Mouse (Mus musculus): Measurements from ENCODE around the gene Gm9964.
"Not testable (repeated sequence)": the region's sequence is repeated elsewhere in the genome, so short reads cannot be mapped to it uniquely, and the experiment has no call there.

Gene Gm9964

GRCm38 (mm10) chr11:79296856-79297491 is at the start of gene Gm9964:
Gm9964 (minus strand) TSS chr11:79296906.
- in situ Hi-C loops (cut with MboI; ENCODE audit: low sequenced_read_pairs): loop anchor here (10.0 kb wide), 1 partner anchor 262 kb away; no protein-coding TSS in a partner anchor

DNA sequence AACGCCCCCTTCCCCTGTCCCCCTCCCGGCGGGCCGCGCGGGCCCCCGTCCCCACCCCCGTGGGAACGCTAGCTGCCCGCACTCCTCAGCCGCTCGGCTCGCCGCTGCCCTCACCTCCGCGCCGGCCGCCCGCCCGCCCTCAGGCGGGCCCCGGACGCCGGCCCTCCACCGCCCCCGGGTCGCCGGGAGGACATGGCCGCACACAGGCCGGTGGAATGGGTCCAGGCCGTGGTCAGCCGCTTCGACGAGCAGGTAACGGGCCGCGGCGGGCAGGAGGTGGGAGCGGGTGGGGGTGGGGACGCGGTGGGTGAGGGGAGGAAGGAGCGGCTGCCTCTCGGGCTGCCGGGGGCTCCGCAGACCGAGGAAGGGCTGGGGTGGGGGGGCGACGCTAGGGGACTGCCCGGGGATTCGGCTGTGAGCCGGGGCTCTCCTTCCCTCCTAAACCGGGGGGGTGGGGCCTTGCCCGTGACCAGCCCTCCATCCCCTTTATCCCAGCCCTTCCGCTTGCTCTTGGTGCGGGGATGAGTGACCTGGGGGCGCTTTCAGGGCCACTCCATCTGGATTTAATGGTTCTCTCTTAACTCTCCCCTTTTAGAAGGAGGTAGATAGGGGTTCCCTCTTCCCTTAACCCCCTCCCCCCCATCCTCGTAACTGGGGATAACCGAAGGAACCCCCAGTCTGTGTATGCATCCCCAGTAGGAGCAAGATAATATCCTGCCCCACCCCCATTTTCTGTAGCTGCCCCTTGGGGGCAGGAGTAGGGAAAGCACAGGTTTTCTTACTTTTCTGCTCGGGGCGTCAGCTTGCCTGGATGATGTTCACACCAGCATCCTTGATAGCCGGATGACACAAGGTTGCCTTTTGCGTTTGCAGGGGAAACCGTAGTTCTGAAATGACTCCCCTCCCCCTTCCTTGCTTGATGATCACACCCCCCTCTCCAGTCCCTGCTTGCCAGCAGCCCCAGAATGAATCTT is 43.4 kb upstream of the Gm9964 start:
- in situ Hi-C loops (cut with MboI; ENCODE audit: low sequenced_read_pairs): no loop called here

GRCm38 (mm10) chr11:79339234-79339807 is 42.6 kb upstream of the Gm9964 start, which contains the start of gene Nf1:
Nf1 (plus strand) TSS chr11:79339693.
- in situ Hi-C loops (cut with MboI; ENCODE audit: low sequenced_read_pairs): no loop called here

- in situ Hi-C loops (cut with MboI; ENCODE audit: low sequenced_read_pairs): no loop called here
Measured at GRCm38 (mm10) chr11:79338621-79339020, 41.9 kb upstream of the Gm9964 start.

DNA sequence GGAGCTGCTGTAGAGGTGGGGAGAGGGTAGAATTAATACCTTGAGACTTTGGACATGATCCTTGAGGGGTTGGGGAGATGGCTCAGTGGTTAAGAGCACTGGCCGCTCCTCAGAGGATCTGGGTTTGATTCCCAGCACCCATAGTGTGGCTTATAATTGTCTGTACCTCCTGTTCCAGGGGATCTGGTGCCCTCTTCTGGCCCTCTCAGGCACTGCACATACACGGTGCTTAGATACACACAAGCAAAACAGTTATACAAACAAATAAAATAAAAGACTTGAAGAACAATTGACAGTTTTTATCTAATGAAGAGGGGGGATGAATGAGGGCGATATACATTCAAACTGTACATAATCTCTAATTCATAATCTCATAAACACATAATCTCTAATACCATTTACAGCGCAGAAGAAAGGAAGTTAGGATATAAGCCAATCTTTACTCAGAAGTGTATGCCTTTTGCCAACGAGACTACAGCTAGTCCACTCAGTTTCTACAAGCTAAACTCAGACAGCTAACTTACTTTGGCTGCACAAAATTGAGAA is 40.1 kb upstream of the Gm9964 start:
- in situ Hi-C loops (cut with MboI; ENCODE audit: low sequenced_read_pairs): no loop called here

DNA sequence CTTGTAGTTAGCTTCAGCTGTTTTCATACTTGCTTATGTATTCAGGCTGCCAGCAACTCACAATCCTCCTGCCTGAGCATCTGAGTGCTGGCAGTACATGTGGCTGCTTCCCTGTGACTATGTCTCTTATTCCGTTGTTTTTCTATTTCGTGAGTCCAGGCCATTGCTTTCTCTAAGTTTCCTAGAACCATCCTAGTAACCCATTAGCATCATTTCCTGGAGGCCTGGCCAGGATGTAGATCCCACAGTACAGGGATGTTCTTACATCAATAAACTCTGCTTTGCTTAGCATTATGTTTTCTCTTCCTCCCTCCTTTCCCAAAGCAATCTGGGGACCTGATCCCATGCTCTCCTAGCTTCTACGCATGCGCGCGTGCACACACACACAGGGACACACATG is 38.4 kb upstream of the Gm9964 start:
- in situ Hi-C loops (cut with MboI; ENCODE audit: low sequenced_read_pairs): no loop called here

- in situ Hi-C loops (cut with MboI; ENCODE audit: low sequenced_read_pairs): no loop called here
Measured at GRCm38 (mm10) chr11:79329585-79329984, 32.9 kb upstream of the Gm9964 start.

DNA sequence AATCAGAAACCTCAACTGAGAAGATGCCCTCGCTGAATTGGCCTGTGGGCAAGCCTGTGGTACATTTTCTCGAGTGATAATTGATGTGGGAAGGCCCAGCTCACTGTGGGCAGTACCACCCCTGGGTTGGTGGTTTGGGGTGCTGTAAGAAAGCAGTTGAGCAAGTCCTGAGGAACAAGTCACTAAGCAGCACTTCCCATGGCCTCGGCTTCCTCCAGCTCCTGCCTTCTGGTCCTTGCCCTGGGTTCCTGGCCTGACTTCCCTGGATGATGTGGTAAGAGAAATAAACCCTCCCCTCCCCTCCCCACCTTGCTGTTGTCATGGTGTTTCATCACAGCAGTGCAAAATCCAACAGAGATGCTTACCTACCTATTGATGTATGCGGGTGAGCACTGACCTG is 31.4 kb upstream of the Gm9964 start:
- in situ Hi-C loops (cut with MboI; ENCODE audit: low sequenced_read_pairs): no loop called here

- in situ Hi-C loops (cut with MboI; ENCODE audit: low sequenced_read_pairs): no loop called here
Measured at GRCm38 (mm10) chr11:79327106-79327505, 30.4 kb upstream of the Gm9964 start.

DNA sequence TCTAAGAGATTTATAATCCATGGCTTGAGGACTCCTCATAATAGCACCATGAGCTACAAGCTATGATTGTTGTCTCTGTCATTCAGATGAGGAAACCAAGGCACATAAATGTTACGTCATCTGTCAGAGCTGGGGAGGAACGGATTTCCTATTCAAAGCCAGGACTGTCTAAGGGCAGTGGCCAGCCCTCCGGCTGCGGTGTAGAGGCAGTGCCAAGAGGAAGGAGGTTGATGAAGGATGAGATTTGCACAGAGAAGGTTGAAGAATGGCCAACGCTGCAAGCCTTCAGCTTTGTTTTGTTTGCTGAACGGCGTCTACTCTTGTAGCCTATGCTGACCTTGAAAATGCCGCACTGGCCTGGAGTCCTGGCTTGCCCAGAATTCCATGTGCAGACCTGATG is 29.0 kb upstream of the Gm9964 start:
- in situ Hi-C loops (cut with MboI; ENCODE audit: low sequenced_read_pairs): no loop called here

GRCm38 (mm10) chr11:79323985-79324685 is 27.4 kb upstream of the Gm9964 start:
- in situ Hi-C loops (cut with MboI; ENCODE audit: low sequenced_read_pairs): no loop called here

DNA sequence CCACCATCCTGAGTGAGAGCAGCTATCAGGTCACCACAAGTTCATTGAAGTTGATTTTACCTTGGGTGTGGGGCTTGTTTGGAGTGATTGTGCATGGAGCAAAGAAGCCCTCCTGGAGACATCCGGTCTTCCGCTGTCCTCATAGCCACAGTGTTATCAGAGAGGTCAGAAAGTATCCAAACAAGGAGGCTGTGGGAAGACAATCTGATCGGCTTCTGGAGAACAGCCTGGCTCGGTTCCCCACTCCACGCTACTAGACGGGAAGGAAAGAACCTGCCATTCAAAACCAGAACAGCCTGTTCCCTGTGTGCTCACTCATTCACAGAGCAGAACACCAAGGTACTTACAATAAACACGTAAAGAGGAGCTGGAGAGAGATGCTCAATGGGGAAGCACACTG is 23.1 kb upstream of the Gm9964 start:
- in situ Hi-C loops (cut with MboI; ENCODE audit: low sequenced_read_pairs): no loop called here

DNA sequence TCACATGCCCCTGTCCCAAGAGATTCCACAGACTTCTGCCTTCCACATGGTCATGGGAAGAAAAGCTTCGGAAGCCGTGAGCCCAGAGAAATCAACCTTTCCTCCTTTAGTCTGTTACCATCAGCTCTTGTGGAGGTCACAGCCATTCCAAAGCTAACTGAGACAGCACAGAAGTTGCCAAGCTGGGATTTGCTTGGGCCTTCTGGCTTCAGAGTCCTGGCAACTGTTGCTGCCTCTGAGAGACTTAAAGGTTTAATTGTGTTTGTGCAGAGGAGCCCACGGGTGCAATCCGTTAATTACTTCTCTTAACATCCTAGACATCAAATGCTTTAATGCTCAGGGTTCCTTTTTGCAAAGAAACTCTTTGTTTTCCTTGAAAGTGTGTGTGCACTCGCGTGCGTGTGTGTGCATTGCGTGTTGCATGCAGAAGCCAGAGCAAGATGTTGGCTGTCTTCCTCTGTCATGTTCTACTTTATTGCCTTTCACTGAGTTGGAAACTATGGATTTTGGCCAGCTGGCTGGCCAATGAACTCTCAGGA is 20.2 kb upstream of the Gm9964 start:
- in situ Hi-C loops (cut with MboI; ENCODE audit: low sequenced_read_pairs): no loop called here

- in situ Hi-C loops (cut with MboI; ENCODE audit: low sequenced_read_pairs): no loop called here
Measured at GRCm38 (mm10) chr11:79310467-79310866, 13.8 kb upstream of the Gm9964 start.

GRCm38 (mm10) chr11:79307560-79308200 is 11.0 kb upstream of the Gm9964 start:
- in situ Hi-C loops (cut with MboI; ENCODE audit: low sequenced_read_pairs): no loop called here

GRCm38 (mm10) chr11:79306996-79307395 is 10.3 kb upstream of the Gm9964 start:
- in situ Hi-C loops (cut with MboI; ENCODE audit: low sequenced_read_pairs): no loop called here

DNA sequence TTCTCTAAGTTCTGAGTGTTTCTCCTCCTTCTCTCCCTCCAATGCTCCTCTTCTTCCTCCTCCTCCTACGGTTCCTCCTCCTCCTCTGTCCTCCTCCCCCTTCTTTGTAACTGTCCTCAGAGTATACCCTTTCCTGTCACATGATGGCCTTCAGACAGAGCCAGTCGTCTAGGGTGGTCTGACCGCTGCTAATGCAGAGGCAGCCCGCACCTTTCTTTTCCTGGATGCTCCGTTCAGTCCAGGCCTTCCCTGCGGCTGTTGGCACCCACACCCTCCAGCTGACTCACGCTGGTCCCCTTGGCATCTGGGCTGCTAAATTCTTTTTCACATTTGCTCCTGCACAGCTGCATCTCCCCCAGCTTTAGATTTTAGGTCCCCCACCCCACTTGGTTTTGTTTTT is 9.8 kb upstream of the Gm9964 start:
- in situ Hi-C loops (cut with MboI; ENCODE audit: low sequenced_read_pairs): no loop called here

- in situ Hi-C loops (cut with MboI; ENCODE audit: low sequenced_read_pairs): no loop called here
Measured at GRCm38 (mm10) chr11:79305697-79306340, 9.1 kb upstream of the Gm9964 start.

- in situ Hi-C loops (cut with MboI; ENCODE audit: low sequenced_read_pairs): not testable (repeated sequence)
Measured at GRCm38 (mm10) chr11:79304245-79304644, 7.5 kb upstream of the Gm9964 start.
